In the genomic region with DNA sequence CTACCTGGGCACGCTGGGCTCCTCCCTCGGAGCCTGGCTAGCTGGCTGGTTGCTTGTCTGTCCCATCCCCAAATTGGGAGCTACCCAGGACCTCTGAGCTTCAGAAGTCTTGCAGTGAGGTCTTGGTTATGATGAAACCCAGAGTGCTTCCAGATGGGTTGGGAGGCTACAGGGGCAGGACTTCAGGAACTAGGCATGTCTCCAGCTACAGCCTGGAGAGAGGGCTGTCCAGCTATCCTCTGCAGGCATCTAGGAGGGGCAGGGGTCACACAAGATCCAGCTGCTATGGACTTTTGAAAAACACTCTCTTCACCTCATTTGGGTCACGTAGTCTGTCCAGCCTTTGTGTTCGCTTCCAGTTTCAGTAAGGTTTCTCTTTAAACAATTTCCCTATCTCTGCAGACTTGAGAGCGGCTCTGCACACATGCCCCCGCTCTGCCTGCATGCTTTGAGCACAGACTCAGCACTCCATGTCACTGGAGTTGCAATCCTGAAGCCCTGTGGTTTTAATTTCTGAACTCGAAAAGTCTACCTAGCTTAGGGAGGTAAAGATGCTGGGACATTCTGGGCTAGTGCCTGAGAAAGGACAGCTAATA, we compare ENCODE assay signal across 13 mouse cellular contexts. TPM values are rescaled to one million over a fixed set of nuclear protein-coding genes. Genes with fewer than 3 reads are reported as not detected.
DNase-seq lines count a peak whose midpoint lies in the region; ATAC-seq and TF ChIP-seq lines count a peak whose summit lies in the region.
"Had no signal": no experiment of that assay in that cellular context is flagged by ENCODE, and none has a peak within 500 bp of the region (broad histone marks: within the 10 kb centered on the region; RNA-seq: fewer than 3 reads in every experiment).

No protein-coding gene starts in this region.

- no peak for DNase-seq in limb, embryonic 10.5 days (ENCODE audit: low spot score)
- DNase-seq in heart, postnatal 4 days = peak; percentile 23
- peak; percentile 79 for DNase-seq in kidney, postnatal 0 days (ENCODE audit: low spot score)
- DNase-seq in lung, postnatal 4 days = peak; percentile 47 to 79
- no peak for DNase-seq in layer of hippocampus, postnatal 14 days (ENCODE audit: low spot score in 2 of 2)
- no peak for DNase-seq in midbrain, postnatal 0 days (ENCODE audit: low spot score)
- DNase-seq in ovary, postnatal 36 days (ENCODE audit: low spot score) = no peak
- DNase-seq: liver, embryonic 13.5 days; thymus, postnatal 25 days had no signal

- ATAC-seq in limb, embryonic 13.5 days (ENCODE audit: low FRiP score, low read depth) = no peak
- no peak for ATAC-seq in kidney, postnatal 0 days (replicated peaks; ENCODE audit: low FRiP score, low read depth)
- ATAC-seq in midbrain, postnatal 0 days (ENCODE audit: low FRiP score) = no peak
- ATAC-seq: activated CD4-positive, CD25-positive, alpha-beta regulatory T cell, adult 4 months had no signal

- H3K4me1 ChIP-seq in limb, embryonic 13.5 days = no peaks in the 10 kb centered on the region
- no peaks in the 10 kb centered on the region for H3K4me1 ChIP-seq in limb, embryonic 10.5 days
- no peaks in the 10 kb centered on the region for H3K4me1 ChIP-seq in kidney, postnatal 0 days (replicated peaks; ENCODE audit: insufficient read depth, low read length)
- H3K4me1 ChIP-seq in midbrain, postnatal 0 days (ENCODE audit: insufficient read depth, low read length) = no peaks in the 10 kb centered on the region
- H3K4me1 ChIP-seq: forebrain, embryonic 10.5 days had no signal

- no peaks in the 10 kb centered on the region for H3K27me3 ChIP-seq in limb, embryonic 13.5 days
- H3K27me3 ChIP-seq in limb, embryonic 10.5 days (ENCODE audit: low read depth, poor library complexity, severe bottlenecking) = no peaks in the 10 kb centered on the region
- H3K27me3 ChIP-seq in kidney, postnatal 0 days (ENCODE audit: insufficient read depth, low read length) = no peaks in the 10 kb centered on the region
- H3K27me3 ChIP-seq in midbrain, postnatal 0 days (ENCODE audit: insufficient read depth, low read length) = no peaks in the 10 kb centered on the region
- H3K27me3 ChIP-seq: liver, embryonic 13.5 days had no signal

- TF ChIP-seq CTCF in kidney, postnatal 0 days (IDR thresholded peaks at IDR 0.05; ENCODE audit: low read depth) = no peak
- no peak for TF ChIP-seq CTCF in midbrain, postnatal 0 days (IDR thresholded peaks at IDR 0.05)

- peaks cover 56% of the 10 kb centered on the region for H3K36me3 ChIP-seq in limb, embryonic 13.5 days
- peaks cover 49% of the 10 kb centered on the region for H3K36me3 ChIP-seq in limb, embryonic 10.5 days
- peaks cover 11% of the 10 kb centered on the region; the same call in 1 of the 2 replicates for H3K36me3 ChIP-seq in kidney, postnatal 0 days (ENCODE audit: insufficient read depth, low read length)
- peaks cover 26% of the 10 kb centered on the region for H3K36me3 ChIP-seq in midbrain, postnatal 0 days (ENCODE audit: insufficient read depth, low read length)

- H3K9me3 ChIP-seq in limb, embryonic 13.5 days = no peaks in the 10 kb centered on the region
- no peaks in the 10 kb centered on the region for H3K9me3 ChIP-seq in limb, embryonic 10.5 days (replicated peaks)
- H3K9me3 ChIP-seq in kidney, postnatal 0 days (replicated peaks; ENCODE audit: low read length) = no peaks in the 10 kb centered on the region
- no peaks in the 10 kb centered on the region for H3K9me3 ChIP-seq in midbrain, postnatal 0 days (ENCODE audit: low read length)
- H3K9me3 ChIP-seq: forebrain, embryonic 10.5 days; liver, embryonic 13.5 days had no signal

- no peak overlapping the region for H3K4me3 ChIP-seq in limb, embryonic 13.5 days
- H3K4me3 ChIP-seq in limb, embryonic 10.5 days = no peak overlapping the region
- no peak overlapping the region for H3K4me3 ChIP-seq in kidney, postnatal 0 days (replicated peaks; ENCODE audit: low read depth, low read length)
- no peak overlapping the region for H3K4me3 ChIP-seq in midbrain, postnatal 0 days (ENCODE audit: low read depth, low read length)
- H3K4me3 ChIP-seq: forebrain, embryonic 10.5 days; layer of hippocampus, adult 2 months; liver, embryonic 13.5 days had no signal

- 0 out of 2 replicates have a peak overlapping the region, but pooled peaks have one; percentile 14 for H3K9ac ChIP-seq in limb, embryonic 13.5 days
- no peak overlapping the region for H3K9ac ChIP-seq in kidney, postnatal 0 days (ENCODE audit: low read depth, low read length)
- H3K9ac ChIP-seq in midbrain, postnatal 0 days (replicated peaks; ENCODE audit: low read length, poor library complexity, severe bottlenecking) = no peak overlapping the region
- H3K9ac ChIP-seq: liver, embryonic 13.5 days had no signal

- WGBS in limb, embryonic 13.5 days = 80% methylated on average over 7 of the region's 7 CpGs
- WGBS in limb, embryonic 10.5 days = 84% methylated on average over 7 of the region's 7 CpGs
- WGBS in kidney, postnatal 0 days = 58% methylated on average over 7 of the region's 7 CpGs
- 92% methylated on average over 7 of the region's 7 CpGs for WGBS in midbrain, postnatal 0 days

- H3K27ac ChIP-seq in limb, embryonic 13.5 days = no peak overlapping the region
- H3K27ac ChIP-seq in limb, embryonic 10.5 days = no peak overlapping the region
- H3K27ac ChIP-seq in kidney, postnatal 0 days = no peak overlapping the region; the same call in 1 of the 2 replicates
- H3K27ac ChIP-seq in midbrain, postnatal 0 days (ENCODE audit: low read depth, low read length) = no peak overlapping the region
- H3K27ac ChIP-seq: forebrain, embryonic 10.5 days; layer of hippocampus, adult 2 months; liver, embryonic 13.5 days had no signal

- H3K4me2 ChIP-seq in limb, embryonic 13.5 days (replicated peaks) = no peak overlapping the region
- H3K4me2 ChIP-seq in kidney, postnatal 0 days (ENCODE audit: low read length) = no peak overlapping the region
- H3K4me2 ChIP-seq in midbrain, postnatal 0 days (ENCODE audit: low read depth, low read length, poor library complexity, severe bottlenecking) = no peak overlapping the region
- H3K4me2 ChIP-seq: liver, embryonic 13.5 days had no signal

RNA-seq across cellular contexts. Expression of gene Slc25a47, which starts 21.8 kb away (rescaled TPM):
- polyA plus RNA-seq in limb, embryonic 13.5 days (2015; fragmentation: Nextera tagmentation; extraction: Ambion mirVana) = 13.6 and 15.9 TPM in 2 replicates
- 13.1 and 15.6 TPM in 2 replicates for polyA plus RNA-seq in limb, embryonic 10.5 days (2016; fragmentation: Nextera tagmentation; extraction: Ambion mirVana)
- 1 to 10 TPM; 7.1 to 7.5 TPM for total RNA-seq in heart, postnatal 4 days (2021)
- 7.1 and 7.6 TPM in 2 replicates for polyA plus RNA-seq in kidney, postnatal 0 days (2015; fragmentation: Nextera tagmentation; extraction: Ambion mirVana)
- total RNA-seq in layer of hippocampus, postnatal 14 days (2021) = 10 to 100 TPM; 10.2 to 11.5 TPM
- 8.6 and 13.2 TPM in 2 replicates for total RNA-seq in midbrain, postnatal 0 days (2014; rRNA removed)
- polyA plus RNA-seq in midbrain, postnatal 0 days (2015; fragmentation: Nextera tagmentation; extraction: Ambion mirVana) = 5.7 and 5.9 TPM in 2 replicates

RNA-seq across cellular contexts. Expression of gene Slc25a29, which starts 22.0 kb away (rescaled TPM):
- polyA plus RNA-seq in limb, embryonic 13.5 days (2015; fragmentation: Nextera tagmentation; extraction: Ambion mirVana) = 14.8 and 16.2 TPM in 2 replicates
- polyA plus RNA-seq in limb, embryonic 10.5 days (2016; fragmentation: Nextera tagmentation; extraction: Ambion mirVana) = 12.8 and 13.8 TPM in 2 replicates
- 1 to 10 TPM; 2.1 to 2.2 TPM for total RNA-seq in heart, postnatal 4 days (2021)
- 6.4 and 6.6 TPM in 2 replicates for polyA plus RNA-seq in kidney, postnatal 0 days (2015; fragmentation: Nextera tagmentation; extraction: Ambion mirVana)
- total RNA-seq in layer of hippocampus, postnatal 14 days (2021) = 10 to 100 TPM; 17.2 to 20.1 TPM
- 20.1 and 21.8 TPM in 2 replicates for total RNA-seq in midbrain, postnatal 0 days (2014; rRNA removed)
- 14.6 and 15.6 TPM in 2 replicates for polyA plus RNA-seq in midbrain, postnatal 0 days (2015; fragmentation: Nextera tagmentation; extraction: Ambion mirVana)

RNA-seq across cellular contexts. Expression of gene Wdr25, which starts 35.7 kb away (rescaled TPM):
- 9.3 and 10.0 TPM in 2 replicates for polyA plus RNA-seq in limb, embryonic 13.5 days (2015; fragmentation: Nextera tagmentation; extraction: Ambion mirVana)
- 11.8 and 12.3 TPM in 2 replicates for polyA plus RNA-seq in limb, embryonic 10.5 days (2016; fragmentation: Nextera tagmentation; extraction: Ambion mirVana)
- 1 to 10 TPM; 4.2 to 5.2 TPM for total RNA-seq in heart, postnatal 4 days (2021)
- 5.3 and 6.6 TPM in 2 replicates for polyA plus RNA-seq in kidney, postnatal 0 days (2015; fragmentation: Nextera tagmentation; extraction: Ambion mirVana)
- total RNA-seq in layer of hippocampus, postnatal 14 days (2021) = 10 to 100 TPM in 1 of 2 experiments, 1 to 10 TPM in 1; 6.3 to 10.1 TPM
- total RNA-seq in midbrain, postnatal 0 days (2014; rRNA removed) = 5.2 and 6.5 TPM in 2 replicates
- polyA plus RNA-seq in midbrain, postnatal 0 days (2015; fragmentation: Nextera tagmentation; extraction: Ambion mirVana) = 5.1 and 6.1 TPM in 2 replicates

RNA-seq across cellular contexts. Expression of gene Wars, which starts 36.3 kb away (rescaled TPM):
- 78.8 and 81.2 TPM in 2 replicates for polyA plus RNA-seq in limb, embryonic 13.5 days (2015; fragmentation: Nextera tagmentation; extraction: Ambion mirVana)
- 138 and 157 TPM in 2 replicates for polyA plus RNA-seq in limb, embryonic 10.5 days (2016; fragmentation: Nextera tagmentation; extraction: Ambion mirVana)
- 10 to 100 TPM; 48.1 to 49.0 TPM for total RNA-seq in heart, postnatal 4 days (2021)
- polyA plus RNA-seq in kidney, postnatal 0 days (2015; fragmentation: Nextera tagmentation; extraction: Ambion mirVana) = 67.3 and 72.7 TPM in 2 replicates
- total RNA-seq in layer of hippocampus, postnatal 14 days (2021) = 10 to 100 TPM; 83.7 to 85.6 TPM
- total RNA-seq in midbrain, postnatal 0 days (2014; rRNA removed) = 108 and 142 TPM in 2 replicates
- 97.3 and 99.1 TPM in 2 replicates for polyA plus RNA-seq in midbrain, postnatal 0 days (2015; fragmentation: Nextera tagmentation; extraction: Ambion mirVana)

Comparison
In these comparisons a context has a peak if more than half of its experiments do, and no peak if none do; other contexts are left out.
1. DNase-seq: peak in heart, postnatal 4 days (single experiment), kidney, postnatal 0 days (single experiment) and lung, postnatal 4 days (2 of 2); none in limb, embryonic 10.5 days (single experiment), layer of hippocampus, postnatal 14 days (0 of 2), midbrain, postnatal 0 days (single experiment) and ovary, postnatal 36 days (single experiment).